Mouse (Mus musculus) E14TG2a.4 (cell line): Measurements from ENCODE around the gene Ppp6c.

ENCODE experiments used
- H3K27me3 ChIP-seq: 2 replicates; pipeline ENCODE4 v1.6.1; 2014; ENCODE audit warnings: low read length, control low read depth; ENCODE audit not compliant: insufficient read depth
- H3K36me3 ChIP-seq: 2 replicates; pipeline ENCODE4 v1.6.1; 2014; ENCODE audit warnings: low read length, control low read depth; ENCODE audit not compliant: insufficient read depth
- H3K4me1 ChIP-seq: replicated peaks from 2 replicates; pipeline ENCODE4 v1.6.1; 2014; ENCODE audit warnings: low read depth, low read length, control low read depth
- H3K4me3 ChIP-seq: replicated peaks from 2 replicates; pipeline ENCODE4 v1.5.1; 2014; ENCODE audit warnings: mild to moderate bottlenecking, low read length
- H3K9me3 ChIP-seq: 2 replicates; pipeline ENCODE4 v1.6.1; 2014; ENCODE audit warnings: low read length, control low read depth
- CTCF ChIP-seq: conservative IDR thresholded peaks from 2 replicates; pipeline ENCODE4 v1.5.1; 2014; ENCODE audit warnings: low read length
- NANOG ChIP-seq: IDR thresholded peaks from 2 replicates; pipeline ENCODE4 v1.6.1; 2014; ENCODE audit warnings: borderline replicate concordance, low read length, mixed read lengths
- POU5F1 ChIP-seq: IDR thresholded peaks from 2 replicates; pipeline ENCODE4 v1.6.1; 2014; ENCODE audit warnings: low read length, borderline replicate concordance

Ppp6c gene

DNA sequence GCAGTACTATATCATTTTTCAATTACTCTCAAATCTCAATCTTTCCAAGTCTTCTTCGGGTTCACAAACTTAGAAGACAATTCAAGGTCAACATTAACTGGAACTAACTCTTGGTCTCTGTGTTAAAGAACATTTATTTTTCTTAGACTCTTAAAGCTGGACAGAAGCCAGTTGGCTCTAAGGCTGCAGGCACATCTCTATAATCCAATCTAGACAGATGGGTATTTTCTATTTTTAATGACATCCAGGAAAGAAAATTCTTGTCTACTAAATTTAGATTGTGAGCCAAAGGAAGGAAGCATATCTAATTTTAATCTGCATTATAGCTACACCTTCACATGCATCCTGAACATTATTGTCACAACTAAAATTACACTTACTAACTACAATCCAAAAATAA, 68.3 kb downstream of the Ppp6c start:
- Histone ChIP-seq H3K4me1 (peaks cover 15% of the 10 kb centered on the region), H3K36me3 (no peaks in the 10 kb centered on the region; the same call in 1 of the 2 replicates), H3K27me3 (no peaks in the 10 kb centered on the region), H3K4me3 (no peak overlapping the region), H3K9me3 (no peaks in the 10 kb centered on the region)
- TF ChIP-seq NANOG (no peak), POU5F1 (no peak), CTCF (no peak)

GRCm38 (mm10) chr2:39156821-39157220, 69.4 kb downstream of the Ppp6c start:
- Histone ChIP-seq H3K27me3 (no peaks in the 10 kb centered on the region), H3K4me1 (peaks cover 11% of the 10 kb centered on the region), H3K9me3 (no peaks in the 10 kb centered on the region), H3K36me3 (no peaks in the 10 kb centered on the region; the same call in 1 of the 2 replicates), H3K4me3 (no peak overlapping the region)
- no peak for TF ChIP-seq NANOG
- TF ChIP-seq CTCF: no peak; the same call in 1 of the 2 replicates
- no peak for TF ChIP-seq POU5F1

DNA sequence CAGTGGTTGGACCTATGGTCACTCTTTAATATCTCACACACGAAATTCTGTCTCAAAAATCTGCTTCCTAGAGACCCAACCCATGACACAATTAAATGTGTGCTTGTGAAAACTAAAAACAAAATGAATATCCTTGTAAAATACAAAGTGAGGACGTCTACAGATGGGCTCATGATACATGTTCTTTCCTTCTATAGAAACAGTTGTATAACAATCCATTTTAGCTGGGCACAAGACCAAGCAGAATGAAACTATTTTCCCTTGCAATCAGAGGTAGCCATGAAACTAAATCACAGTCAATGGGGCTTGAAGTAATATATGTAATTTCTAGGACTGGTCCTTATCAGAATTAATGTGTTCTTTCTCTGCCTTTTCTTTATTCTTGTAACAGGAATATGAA, 75.3 kb downstream of the Ppp6c start:
- Histone ChIP-seq H3K4me1 (no peaks in the 10 kb centered on the region), H3K4me3 (no peak overlapping the region), H3K9me3 (no peaks in the 10 kb centered on the region), H3K27me3 (no peaks in the 10 kb centered on the region), H3K36me3 (no peaks in the 10 kb centered on the region)
- TF ChIP-seq CTCF: no peak
- no peak for TF ChIP-seq NANOG
- no peak for TF ChIP-seq POU5F1

- TF ChIP-seq NANOG: no peak
- no peak for TF ChIP-seq POU5F1
- TF ChIP-seq CTCF: no peak
- no peaks in the 10 kb centered on the region for H3K27me3 ChIP-seq
- H3K4me3 ChIP-seq: no peak overlapping the region
- H3K9me3 ChIP-seq: no peaks in the 10 kb centered on the region
- H3K36me3 ChIP-seq: no peaks in the 10 kb centered on the region
- H3K4me1 ChIP-seq: no peaks in the 10 kb centered on the region
These were observed 78.2 kb downstream of the Ppp6c start for GRCm38 (mm10) chr2:39148075-39148474.

- no peaks in the 10 kb centered on the region for H3K4me1 ChIP-seq
- H3K27me3 ChIP-seq: no peaks in the 10 kb centered on the region
- H3K36me3 ChIP-seq: no peaks in the 10 kb centered on the region
- H3K4me3 ChIP-seq: no peak overlapping the region
- H3K9me3 ChIP-seq: no peaks in the 10 kb centered on the region
- TF ChIP-seq POU5F1: no peak
- no peak for TF ChIP-seq NANOG
- no peak for TF ChIP-seq CTCF
These were observed 79.8 kb downstream of the Ppp6c start for GRCm38 (mm10) chr2:39146469-39146868.
